Mouse (Mus musculus): Measurements from ENCODE around the gene Gm20388. TPM values are rescaled to one million over a fixed set of nuclear protein-coding genes. Genes with fewer than 3 reads are reported as not detected.

The Gm20388 gene
- total RNA-seq, 1 experiment: 27.0 TPM

- Histone ChIP-seq H3K4me1 (ENCODE audit: control insufficient read depth in 2 of 2, insufficient read depth in 2 of 2, low read length in 2 of 2, poor library complexity in 1 of 2) (peaks cover 0 to 9% of the 10 kb centered on the region in 2 experiments; a peak in 2 of 4 replicates), H3K4me3 (ENCODE audit: insufficient read depth in 1 of 2, low read depth in 1 of 2, low read length in 2 of 2, poor library complexity in 1 of 2, severe bottlenecking in 1 of 2) (no peak overlapping the region), H3K27ac (ENCODE audit: insufficient read depth, low read depth, low read length, poor library complexity, severe bottlenecking) (no peak overlapping the region), H3K9ac (ENCODE audit: insufficient read depth, low read depth, low read length, poor library complexity, severe bottlenecking) (no peak overlapping the region), H3K36me3 (ENCODE audit: control insufficient read depth, insufficient read depth, low read length, poor library complexity, severe bottlenecking) (no peaks in the 10 kb centered on the region), H3K9me3 (ENCODE audit: control insufficient read depth, insufficient read depth, low read depth, low read length) (no peaks in the 10 kb centered on the region)
- in situ Hi-C loops (cut with MboI; ENCODE audit: low sequenced_read_pairs in 2 of 2, unreplicated experiment in 2 of 2): no loop called here
- TF ChIP-seq ZNF384 (IDR thresholded peaks at IDR 0.05; ENCODE audit: low read depth, low read length) (no peak), CHD2 (IDR thresholded peaks at IDR 0.05; ENCODE audit: low read depth, low read length) (no peak), HCFC1 (IDR thresholded peaks at IDR 0.05; ENCODE audit: borderline replicate concordance, insufficient read depth, low read length) (no peak), MAFK (IDR thresholded peaks at IDR 0.05; ENCODE audit: insufficient read depth, low read depth, low read length) (no peak), ZC3H11A (IDR thresholded peaks at IDR 0.05; ENCODE audit: borderline replicate concordance, low read depth, low read length) (no peak)
- no peak for DNase-seq (ENCODE audit: low read depth, low spot score)
Observed at GRCm38 (mm10) chr8:120313674-120314073, 403.0 kb downstream of the Gm20388 start.

GRCm38 (mm10) chr8:120314932-120315331, 404.3 kb downstream of the Gm20388 start:
- no peak for TF ChIP-seq ZC3H11A (IDR thresholded peaks at IDR 0.05; ENCODE audit: borderline replicate concordance, low read depth, low read length)
- no peak for TF ChIP-seq MAFK (IDR thresholded peaks at IDR 0.05; ENCODE audit: insufficient read depth, low read depth, low read length)
- no peak for TF ChIP-seq CHD2 (IDR thresholded peaks at IDR 0.05; ENCODE audit: low read depth, low read length)
- Histone ChIP-seq H3K4me3 (ENCODE audit: insufficient read depth in 1 of 2, low read depth in 1 of 2, low read length in 2 of 2, poor library complexity in 1 of 2, severe bottlenecking in 1 of 2) (no peak overlapping the region), H3K9ac (ENCODE audit: insufficient read depth, low read depth, low read length, poor library complexity, severe bottlenecking) (no peak overlapping the region), H3K9me3 (ENCODE audit: control insufficient read depth, insufficient read depth, low read depth, low read length) (no peaks in the 10 kb centered on the region), H3K27ac (ENCODE audit: insufficient read depth, low read depth, low read length, poor library complexity, severe bottlenecking) (no peak overlapping the region), H3K36me3 (ENCODE audit: control insufficient read depth, insufficient read depth, low read length, poor library complexity, severe bottlenecking) (no peaks in the 10 kb centered on the region), H3K4me1 (ENCODE audit: control insufficient read depth in 2 of 2, insufficient read depth in 2 of 2, low read length in 2 of 2, poor library complexity in 1 of 2) (no peaks in the 10 kb centered on the region)
- DNase-seq (ENCODE audit: low read depth, low spot score): no peak
- in situ Hi-C loops (cut with MboI; ENCODE audit: low sequenced_read_pairs in 2 of 2, unreplicated experiment in 2 of 2): no loop called here

- Histone ChIP-seq H3K9me3 (ENCODE audit: control insufficient read depth, insufficient read depth, low read depth, low read length) (no peaks in the 10 kb centered on the region), H3K4me3 (ENCODE audit: insufficient read depth in 1 of 2, low read depth in 1 of 2, low read length in 2 of 2, poor library complexity in 1 of 2, severe bottlenecking in 1 of 2) (no peak overlapping the region), H3K27ac (ENCODE audit: insufficient read depth, low read depth, low read length, poor library complexity, severe bottlenecking) (no peak overlapping the region), H3K9ac (ENCODE audit: insufficient read depth, low read depth, low read length, poor library complexity, severe bottlenecking) (no peak overlapping the region), H3K36me3 (ENCODE audit: control insufficient read depth, insufficient read depth, low read length, poor library complexity, severe bottlenecking) (no peaks in the 10 kb centered on the region), H3K4me1 (ENCODE audit: control insufficient read depth in 2 of 2, insufficient read depth in 2 of 2, low read length in 2 of 2, poor library complexity in 1 of 2) (no peaks in the 10 kb centered on the region; a peak in 1 of 4 replicates)
- TF ChIP-seq HCFC1 (IDR thresholded peaks at IDR 0.05; ENCODE audit: borderline replicate concordance, insufficient read depth, low read length): no peak
- no peak for TF ChIP-seq ZNF384 (IDR thresholded peaks at IDR 0.05; ENCODE audit: low read depth, low read length)
- TF ChIP-seq CHD2 (IDR thresholded peaks at IDR 0.05; ENCODE audit: low read depth, low read length): no peak
- TF ChIP-seq ZC3H11A (IDR thresholded peaks at IDR 0.05; ENCODE audit: borderline replicate concordance, low read depth, low read length): no peak
- TF ChIP-seq MAFK (IDR thresholded peaks at IDR 0.05; ENCODE audit: insufficient read depth, low read depth, low read length): no peak
- in situ Hi-C loops (cut with MboI; ENCODE audit: low sequenced_read_pairs in 2 of 2, unreplicated experiment in 2 of 2): no loop called here
- DNase-seq (ENCODE audit: low read depth, low spot score): no peak
Observed at GRCm38 (mm10) chr8:120315644-120316043, 405.0 kb downstream of the Gm20388 start.

GRCm38 (mm10) chr8:120316707-120317106, 406.1 kb downstream of the Gm20388 start:
- H3K4me3 ChIP-seq (ENCODE audit: insufficient read depth in 1 of 2, low read depth in 1 of 2, low read length in 2 of 2, poor library complexity in 1 of 2, severe bottlenecking in 1 of 2): no peak overlapping the region
- in situ Hi-C loops (cut with MboI; ENCODE audit: low sequenced_read_pairs in 2 of 2, unreplicated experiment in 2 of 2): no loop called here
- H3K9me3 ChIP-seq (ENCODE audit: control insufficient read depth, insufficient read depth, low read depth, low read length): no peaks in the 10 kb centered on the region
- no peaks in the 10 kb centered on the region for H3K36me3 ChIP-seq (ENCODE audit: control insufficient read depth, insufficient read depth, low read length, poor library complexity, severe bottlenecking)
- no peak for DNase-seq (ENCODE audit: low read depth, low spot score)
- no peaks in the 10 kb centered on the region; a peak in 1 of 4 replicates for H3K4me1 ChIP-seq (ENCODE audit: control insufficient read depth in 2 of 2, insufficient read depth in 2 of 2, low read length in 2 of 2, poor library complexity in 1 of 2)
- H3K27ac ChIP-seq (ENCODE audit: insufficient read depth, low read depth, low read length, poor library complexity, severe bottlenecking): no peak overlapping the region
- no peak overlapping the region for H3K9ac ChIP-seq (ENCODE audit: insufficient read depth, low read depth, low read length, poor library complexity, severe bottlenecking)
- TF ChIP-seq ZC3H11A (IDR thresholded peaks at IDR 0.05; ENCODE audit: borderline replicate concordance, low read depth, low read length) (no peak), ZNF384 (IDR thresholded peaks at IDR 0.05; ENCODE audit: low read depth, low read length) (no peak), MAFK (IDR thresholded peaks at IDR 0.05; ENCODE audit: insufficient read depth, low read depth, low read length) (no peak), CHD2 (IDR thresholded peaks at IDR 0.05; ENCODE audit: low read depth, low read length) (no peak), HCFC1 (IDR thresholded peaks at IDR 0.05; ENCODE audit: borderline replicate concordance, insufficient read depth, low read length) (no peak)
